Mouse (Mus musculus): Measurements from ENCODE around the gene Ankrd33. TPM values are rescaled to one million over a fixed set of nuclear protein-coding genes. Genes with fewer than 3 reads are reported as not detected.

Ankrd33 gene
- polyA plus RNA-seq, 1 experiment from 2014 or later, result not detected

DNA sequence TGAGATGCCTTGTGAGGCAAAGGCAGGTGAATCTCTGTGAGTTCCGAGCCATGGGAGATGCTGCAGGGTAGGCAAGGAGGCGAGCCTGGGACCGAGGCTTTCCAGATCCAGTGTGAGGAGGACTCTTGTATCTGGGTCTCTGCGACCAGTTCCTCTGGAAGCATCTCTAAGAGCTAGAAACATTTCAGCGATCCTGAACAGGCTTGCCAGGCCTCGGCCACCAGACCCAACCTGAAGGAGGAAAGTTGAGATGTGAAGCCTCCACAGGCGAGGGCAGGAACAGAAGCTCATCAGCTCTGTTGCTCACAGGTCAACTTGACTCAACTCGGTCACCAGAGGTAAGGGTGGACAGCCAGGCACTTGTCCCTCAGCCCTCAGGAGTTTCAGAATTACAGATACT lies 24.0 kb upstream of the Ankrd33 start:
- 94% methylated on average over 8 of the region's 8 CpGs for WGBS
- Histone ChIP-seq H3K4me1 (replicated peaks) (peaks cover 42% of the 10 kb centered on the region), H3K27ac (replicated peaks) (peak overlapping the region; percentile 85), H3K4me2 (no peak overlapping the region), H3K9me3 (no peaks in the 10 kb centered on the region), H3K4me3 (no peak overlapping the region), H3K9ac (no peak overlapping the region), H3K36me3 (no peaks in the 10 kb centered on the region), H3K27me3 (peaks cover 6% of the 10 kb centered on the region; the same call in 1 of the 2 replicates)
- no peak for ATAC-seq (ENCODE audit: low read depth)

- 22% methylated on average over 14 of the region's 14 CpGs for WGBS
- peak; percentile 57 for ATAC-seq (ENCODE audit: low read depth)
Observed at GRCm38 (mm10) chr15:101092121-101092828, 23.3 kb upstream of the Ankrd33 start.

GRCm38 (mm10) chr15:101092829-101093648 lies 22.5 kb upstream of the Ankrd33 start:
- H3K9me3 ChIP-seq, result no peaks in the 10 kb centered on the region
- no peak overlapping the region for H3K4me3 ChIP-seq
- ATAC-seq (ENCODE audit: low read depth), result peak; percentile 91
- H3K9ac ChIP-seq, result no peak overlapping the region
- H3K4me1 ChIP-seq (replicated peaks), result peaks cover 52% of the 10 kb centered on the region
- no peaks in the 10 kb centered on the region for H3K36me3 ChIP-seq
- H3K27ac ChIP-seq (replicated peaks), result peak overlapping the region; percentile 85
- peaks cover 6% of the 10 kb centered on the region; the same call in 1 of the 2 replicates for H3K27me3 ChIP-seq
- WGBS, result 6% methylated on average over 25 of the region's 25 CpGs
- peak overlapping the region; percentile 27 for H3K4me2 ChIP-seq

More at GRCm38 (mm10) chr15:101092121-101092828, 23.3 kb upstream of the Ankrd33 start:
- Histone ChIP-seq H3K27me3 (peaks cover 6% of the 10 kb centered on the region; the same call in 1 of the 2 replicates), H3K36me3 (no peaks in the 10 kb centered on the region), H3K4me3 (no peak overlapping the region), H3K4me1 (replicated peaks) (peaks cover 45% of the 10 kb centered on the region), H3K9ac (0 out of 2 replicates have a peak overlapping the region, but pooled peaks have one; percentile 27), H3K4me2 (peak overlapping the region; percentile 27), H3K9me3 (no peaks in the 10 kb centered on the region), H3K27ac (replicated peaks) (peak overlapping the region; percentile 85)

GRCm38 (mm10) chr15:101093988-101094387 lies 21.6 kb upstream of the Ankrd33 start:
- H3K4me3 ChIP-seq, result no peak overlapping the region
- peaks cover 54% of the 10 kb centered on the region for H3K4me1 ChIP-seq (replicated peaks)
- no peaks in the 10 kb centered on the region for H3K9me3 ChIP-seq
- no peak overlapping the region for H3K4me2 ChIP-seq
- no peak for ATAC-seq (ENCODE audit: low read depth)
- 37% methylated on average over 6 of the region's 6 CpGs for WGBS
- no peak overlapping the region for H3K9ac ChIP-seq
- H3K27ac ChIP-seq (replicated peaks), result peak overlapping the region; percentile 85
- no peaks in the 10 kb centered on the region for H3K36me3 ChIP-seq
- H3K27me3 ChIP-seq, result peaks cover 6% of the 10 kb centered on the region; the same call in 1 of the 2 replicates

DNA sequence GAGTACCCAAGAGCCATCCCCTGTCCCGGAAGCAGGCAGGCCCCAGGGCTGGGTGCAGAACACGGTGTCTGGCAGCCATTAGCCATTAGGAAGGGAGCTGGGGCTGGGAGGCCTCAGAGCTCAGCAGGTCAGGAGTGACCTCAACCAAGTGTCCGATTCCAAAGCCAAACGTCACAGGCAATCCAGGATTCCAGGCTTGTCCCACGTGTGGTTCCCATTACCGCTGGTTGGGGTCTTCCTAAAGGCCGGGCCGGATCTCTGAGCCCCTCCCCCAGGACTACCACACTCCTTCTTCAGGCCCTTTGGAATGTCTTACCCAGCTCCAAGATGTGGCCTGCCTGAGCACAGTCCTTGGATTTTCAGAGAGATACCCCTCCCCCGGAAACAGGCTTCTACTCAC lies 20.6 kb upstream of the Ankrd33 start:
- 53% methylated on average over 9 of the region's 9 CpGs for WGBS
- no peaks in the 10 kb centered on the region for H3K9me3 ChIP-seq

GRCm38 (mm10) chr15:101095392-101095791 lies 20.2 kb upstream of the Ankrd33 start:
- WGBS, result 52% methylated on average over 3 of the region's 3 CpGs
- no peak overlapping the region for H3K27ac ChIP-seq (replicated peaks)
- no peak for ATAC-seq (ENCODE audit: low read depth)
- no peak overlapping the region for H3K9ac ChIP-seq
- no peaks in the 10 kb centered on the region for H3K9me3 ChIP-seq
- peaks cover 57% of the 10 kb centered on the region for H3K4me1 ChIP-seq (replicated peaks)
- no peaks in the 10 kb centered on the region for H3K36me3 ChIP-seq
- H3K4me2 ChIP-seq, result no peak overlapping the region
- peaks cover 6% of the 10 kb centered on the region; the same call in 1 of the 2 replicates for H3K27me3 ChIP-seq
- no peak overlapping the region for H3K4me3 ChIP-seq

More for the DNA sequence above, 20.6 kb upstream of the Ankrd33 start:
- no peak overlapping the region for H3K4me2 ChIP-seq
- H3K9ac ChIP-seq, result no peak overlapping the region
- H3K36me3 ChIP-seq, result no peaks in the 10 kb centered on the region
- H3K27ac ChIP-seq (replicated peaks), result no peak overlapping the region
- peaks cover 6% of the 10 kb centered on the region; the same call in 1 of the 2 replicates for H3K27me3 ChIP-seq
- ATAC-seq (ENCODE audit: low read depth), result no peak
- H3K4me1 ChIP-seq (replicated peaks), result peaks cover 57% of the 10 kb centered on the region
- H3K4me3 ChIP-seq, result no peak overlapping the region

DNA sequence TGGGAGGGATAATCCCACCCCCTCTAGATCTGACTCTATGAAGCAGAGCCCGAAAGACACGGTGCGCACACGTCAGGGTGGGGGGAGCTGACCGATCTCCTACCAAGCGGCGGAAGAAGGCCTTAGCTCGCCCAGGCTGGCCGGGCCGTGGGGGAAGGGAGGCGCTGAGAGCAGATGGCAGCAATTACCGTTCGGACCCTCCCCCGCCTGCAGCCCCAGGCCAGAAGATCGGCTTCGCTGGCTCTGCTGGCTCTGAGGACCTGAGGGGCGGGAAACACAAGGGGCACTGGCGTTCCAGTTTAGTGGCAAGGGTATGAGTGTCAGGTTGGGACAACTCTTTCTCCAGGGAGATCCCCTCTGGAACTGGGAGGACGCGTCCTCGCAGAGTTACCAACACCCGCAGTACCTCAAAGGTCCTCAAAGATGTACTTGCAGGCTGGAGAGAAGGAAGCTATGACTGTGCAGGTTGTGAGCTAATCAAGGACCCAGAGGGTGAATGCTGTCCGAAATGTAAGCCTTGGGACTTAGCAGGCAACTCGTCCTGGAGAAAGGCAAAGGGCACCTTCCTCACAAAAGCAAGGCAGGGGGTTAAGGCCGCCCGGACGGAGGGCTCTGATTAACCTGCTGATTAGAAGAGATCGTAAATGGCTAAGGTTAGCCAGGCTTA lies 17.4 kb upstream of the Ankrd33 start:
- peak overlapping the region; percentile 3; the same call in 1 of the 2 replicates for H3K4me3 ChIP-seq
- H3K27ac ChIP-seq (replicated peaks), result peak overlapping the region; percentile 18; the same call in 1 of the 2 replicates
- peak overlapping the region; percentile 42 for H3K4me2 ChIP-seq
- peaks cover 6% of the 10 kb centered on the region; the same call in 1 of the 2 replicates for H3K27me3 ChIP-seq
- no peaks in the 10 kb centered on the region for H3K36me3 ChIP-seq
- peak overlapping the region; percentile 44; the same call in 1 of the 2 replicates for H3K9ac ChIP-seq
- no peak for ATAC-seq (ENCODE audit: low read depth)
- WGBS, result 3% methylated on average over 28 of the region's 28 CpGs
- peaks cover 53% of the 10 kb centered on the region for H3K4me1 ChIP-seq (replicated peaks)
- no peaks in the 10 kb centered on the region for H3K9me3 ChIP-seq

DNA sequence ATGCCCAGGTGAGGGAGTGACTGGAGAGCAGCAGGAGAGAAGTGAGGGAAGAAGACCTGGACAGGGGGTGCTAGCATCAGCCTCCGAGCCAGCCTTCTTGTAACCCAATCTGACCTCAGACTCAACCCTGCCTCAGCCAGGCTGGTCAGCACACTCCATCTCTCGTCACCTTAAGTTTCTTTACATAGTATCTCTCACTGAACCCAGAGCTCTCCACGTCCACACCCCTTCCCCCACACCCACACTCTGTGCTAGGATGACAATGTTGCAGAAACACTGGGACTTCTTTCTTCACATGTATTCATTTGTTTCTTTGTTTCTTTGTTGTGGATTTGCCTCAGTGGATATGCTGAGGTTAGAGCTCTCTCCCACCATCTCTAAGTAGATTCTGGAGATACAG lies 14.6 kb upstream of the Ankrd33 start:
- WGBS, result 67% methylated on average over 3 of the region's 3 CpGs
- Histone ChIP-seq H3K36me3 (no peaks in the 10 kb centered on the region), H3K4me2 (no peak overlapping the region), H3K27ac (replicated peaks) (no peak overlapping the region), H3K4me3 (no peak overlapping the region), H3K4me1 (replicated peaks) (peaks cover 33% of the 10 kb centered on the region), H3K27me3 (no peaks in the 10 kb centered on the region), H3K9me3 (no peaks in the 10 kb centered on the region), H3K9ac (no peak overlapping the region)
- ATAC-seq (ENCODE audit: low read depth), result no peak

- Histone ChIP-seq H3K9me3 (no peaks in the 10 kb centered on the region), H3K4me3 (no peak overlapping the region), H3K36me3 (no peaks in the 10 kb centered on the region), H3K27ac (replicated peaks) (no peak overlapping the region), H3K27me3 (no peaks in the 10 kb centered on the region), H3K4me1 (replicated peaks) (peaks cover 15% of the 10 kb centered on the region), H3K9ac (no peak overlapping the region), H3K4me2 (no peak overlapping the region)
- 51% methylated on average over 9 of the region's 9 CpGs for WGBS
- no peak for ATAC-seq (ENCODE audit: low read depth)
Observed at GRCm38 (mm10) chr15:101103605-101104304, 11.8 kb upstream of the Ankrd33 start.

DNA sequence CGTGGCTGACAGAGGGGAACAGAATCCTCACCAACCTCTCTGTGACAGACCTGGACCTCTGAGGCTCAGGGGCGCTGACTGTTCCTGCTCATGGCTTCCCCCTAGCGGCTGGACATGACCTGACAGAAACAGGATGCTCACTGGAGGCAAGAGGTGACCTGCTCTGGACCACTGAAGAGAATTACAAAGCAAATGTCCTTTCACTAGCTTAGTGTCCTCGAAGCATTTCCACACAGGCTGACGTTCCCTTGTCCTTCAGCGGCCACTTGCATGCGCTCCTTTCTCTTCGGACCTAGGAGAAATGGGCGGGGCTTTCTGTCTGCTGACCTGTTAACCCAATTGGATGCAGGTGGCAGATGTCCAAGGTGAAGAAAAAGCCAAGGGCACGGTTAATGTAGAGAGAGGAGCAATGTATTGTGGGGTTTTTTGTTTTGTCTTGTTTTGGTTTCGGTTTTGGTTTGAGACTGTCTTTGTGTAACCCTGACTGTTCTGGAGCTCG lies 10.0 kb upstream of the Ankrd33 start:
- 16% methylated on average over 12 of the region's 12 CpGs for WGBS
- Histone ChIP-seq H3K27me3 (no peaks in the 10 kb centered on the region), H3K4me3 (no peak overlapping the region), H3K4me2 (0 out of 2 replicates have a peak overlapping the region, but pooled peaks have one; percentile 25), H3K9me3 (no peaks in the 10 kb centered on the region), H3K9ac (no peak overlapping the region), H3K4me1 (replicated peaks) (peaks cover 11% of the 10 kb centered on the region), H3K36me3 (no peaks in the 10 kb centered on the region), H3K27ac (replicated peaks) (no peak overlapping the region)
- ATAC-seq (ENCODE audit: low read depth), result peak; percentile 32; the same call in 1 of the 2 replicates

DNA sequence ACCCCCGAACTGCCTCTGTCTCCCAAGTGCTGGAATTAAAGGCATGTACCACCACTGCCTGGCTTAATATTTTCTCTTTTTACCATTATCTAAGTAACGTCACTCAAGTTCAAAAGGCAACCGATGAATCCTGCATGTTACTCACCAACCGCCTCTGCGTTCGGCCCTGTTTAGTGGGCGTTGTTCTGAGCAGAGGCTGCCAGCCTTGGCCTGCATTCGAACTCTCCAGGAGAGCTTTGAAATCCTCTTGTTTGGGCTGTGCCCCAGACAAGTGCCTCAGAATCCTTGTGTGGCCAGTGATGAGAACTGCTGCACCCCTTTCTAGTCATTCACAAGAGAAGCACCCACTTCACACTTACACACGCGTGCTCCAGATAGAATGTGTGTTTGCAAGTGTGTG lies 9.5 kb upstream of the Ankrd33 start:
- 82% methylated on average over 10 of the region's 10 CpGs for WGBS
- Histone ChIP-seq H3K36me3 (no peaks in the 10 kb centered on the region), H3K9me3 (no peaks in the 10 kb centered on the region), H3K4me3 (no peak overlapping the region), H3K4me1 (replicated peaks) (peaks cover 11% of the 10 kb centered on the region), H3K27ac (replicated peaks) (no peak overlapping the region), H3K27me3 (peaks cover 2% of the 10 kb centered on the region; the same call in 1 of the 2 replicates), H3K9ac (no peak overlapping the region), H3K4me2 (no peak overlapping the region)
- no peak for ATAC-seq (ENCODE audit: low read depth)

Measured in neural tube, embryonic 13.5 days (tissue).